Mouse (Mus musculus) embryo, embryonic 10 days (tissue): ENCODE data around the gene Frem3.

Source experiments
- DNase-seq: peaks from one replicate; pipeline ENCODE4 v3.0.0-alpha.2; 2015; ENCODE audit warnings: low spot score

Gene Frem3

DNA sequence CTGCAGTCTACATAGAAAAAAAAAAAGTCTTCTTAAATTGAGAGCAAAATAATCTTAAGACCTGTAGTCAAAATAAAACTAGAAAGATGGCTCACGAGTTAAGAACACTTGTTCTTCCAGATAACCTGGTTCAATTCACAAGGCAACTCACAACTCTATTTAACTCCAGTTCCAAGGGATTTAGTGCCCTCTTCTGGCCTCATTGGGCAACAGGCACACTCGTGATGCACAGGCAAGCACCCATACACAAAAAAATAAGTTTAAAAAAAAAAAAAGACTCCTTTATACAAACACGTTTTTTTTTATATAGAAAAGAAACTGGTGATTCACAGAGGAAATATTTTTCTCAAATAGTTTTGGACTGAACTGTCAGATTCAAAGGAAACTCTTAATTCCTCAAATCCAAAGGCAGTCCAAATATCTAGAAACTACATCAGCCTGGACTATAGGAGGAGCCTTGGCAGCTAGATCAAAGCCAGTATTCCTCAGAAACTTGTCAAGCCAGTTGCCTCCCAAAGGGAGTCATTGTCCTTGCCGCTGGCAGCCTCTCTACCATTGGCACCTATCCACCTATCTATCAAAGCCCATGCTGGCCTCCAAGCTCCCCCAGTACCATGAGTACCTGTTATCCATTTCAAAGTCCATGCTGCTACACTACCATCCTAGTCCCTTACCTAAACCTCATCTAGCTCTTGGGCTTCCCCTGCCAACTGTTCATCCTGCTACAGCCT lies 100.0 kb downstream of the Frem3 start:
- DNase-seq, result peak; percentile 50

DNA sequence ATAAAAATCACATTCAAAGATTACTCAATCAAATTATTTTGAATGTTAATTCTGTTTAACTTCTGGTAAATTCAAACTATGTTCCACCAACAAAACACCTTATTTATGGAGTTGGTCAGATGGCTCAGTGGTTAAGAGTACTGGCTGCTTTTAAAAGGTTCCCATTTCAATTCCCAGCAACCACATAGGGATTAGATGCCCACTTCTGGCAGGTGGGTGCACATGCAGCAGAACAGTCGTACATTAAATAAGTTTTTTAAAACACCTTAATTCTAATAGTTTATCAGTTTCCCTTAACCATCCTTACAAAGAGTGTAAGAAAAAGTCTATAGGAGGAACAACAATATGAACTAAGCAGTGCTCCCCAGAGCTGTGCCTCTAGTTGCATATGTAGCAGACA lies 103.6 kb downstream of the Frem3 start:
- no peak for DNase-seq

DNA sequence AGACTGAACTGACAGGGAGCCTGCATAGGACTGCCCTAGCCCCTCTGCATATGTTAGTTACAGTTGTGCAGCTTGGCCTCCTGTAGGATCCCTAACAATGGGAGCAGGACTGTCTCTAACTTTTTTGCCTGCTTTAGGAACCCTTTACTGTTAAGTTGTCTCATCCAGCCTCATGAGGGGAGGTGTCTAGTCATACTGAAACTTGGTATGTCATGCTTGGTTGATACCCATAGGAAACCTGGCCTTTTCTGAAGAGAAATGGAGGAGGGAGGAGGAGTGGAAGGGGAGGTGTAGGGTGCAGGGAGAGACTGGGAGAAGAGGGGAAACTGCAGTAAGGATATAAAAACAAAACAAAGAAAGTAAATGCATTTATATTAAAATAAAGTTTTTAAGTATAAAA lies 121.4 kb downstream of the Frem3 start:
- DNase-seq, result no peak

DNA sequence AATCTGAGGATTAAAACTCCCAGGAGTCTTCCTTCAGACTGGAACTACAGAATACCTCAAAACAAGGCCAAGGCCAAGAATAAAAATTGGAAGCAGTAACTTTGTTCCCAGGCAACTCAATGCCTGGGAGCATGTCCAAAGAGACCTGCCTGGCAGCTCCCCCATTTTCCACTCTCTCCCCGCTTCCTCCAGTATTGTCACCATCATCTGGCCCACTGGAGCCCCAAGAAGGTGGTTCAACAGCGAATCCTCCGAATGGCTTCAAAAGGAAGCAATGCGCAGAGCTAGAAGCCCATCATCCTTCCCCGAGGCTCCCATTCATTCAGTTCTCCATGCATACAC lies 127.1 kb downstream of the Frem3 start:
- no peak for DNase-seq

DNA sequence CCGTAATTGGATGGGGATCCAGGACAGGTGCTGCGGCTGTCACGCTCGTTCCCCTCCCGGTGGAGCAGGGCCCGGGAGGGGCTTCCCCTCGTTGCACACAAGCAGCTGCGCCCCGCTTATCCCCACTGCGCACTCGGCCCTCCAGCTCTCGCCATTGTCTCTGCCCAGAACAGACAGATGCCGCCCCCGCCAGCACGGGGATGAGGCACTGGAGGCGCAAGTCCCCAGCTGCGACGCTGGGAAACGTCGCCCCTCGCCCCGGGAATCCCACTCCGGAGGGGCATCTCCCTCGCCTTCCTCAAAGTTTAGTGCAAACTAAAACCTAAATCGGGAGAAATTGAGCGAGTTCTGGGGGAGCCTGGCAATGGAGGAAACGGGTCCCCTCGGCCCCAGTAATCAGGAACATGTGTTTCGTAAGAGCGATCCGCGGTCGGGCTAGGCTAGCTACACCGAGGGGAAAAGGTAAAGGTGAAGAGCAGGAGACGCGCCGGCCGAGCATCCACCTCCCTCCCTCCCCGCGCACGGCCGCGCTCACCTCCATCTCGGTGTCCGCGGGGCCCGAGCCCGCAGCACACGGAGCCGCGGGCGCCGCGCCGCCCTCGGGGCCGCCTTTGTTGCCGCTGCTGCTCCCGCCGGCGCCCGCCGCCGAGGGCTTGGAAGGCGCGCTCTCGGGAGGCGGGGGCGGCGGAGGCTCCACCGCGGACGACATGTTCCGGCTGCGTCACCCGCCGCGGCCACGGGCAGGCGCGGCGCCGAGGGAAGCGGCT lies 127.7 kb downstream of the Frem3 start:
- DNase-seq, result peak; percentile 61

DNA sequence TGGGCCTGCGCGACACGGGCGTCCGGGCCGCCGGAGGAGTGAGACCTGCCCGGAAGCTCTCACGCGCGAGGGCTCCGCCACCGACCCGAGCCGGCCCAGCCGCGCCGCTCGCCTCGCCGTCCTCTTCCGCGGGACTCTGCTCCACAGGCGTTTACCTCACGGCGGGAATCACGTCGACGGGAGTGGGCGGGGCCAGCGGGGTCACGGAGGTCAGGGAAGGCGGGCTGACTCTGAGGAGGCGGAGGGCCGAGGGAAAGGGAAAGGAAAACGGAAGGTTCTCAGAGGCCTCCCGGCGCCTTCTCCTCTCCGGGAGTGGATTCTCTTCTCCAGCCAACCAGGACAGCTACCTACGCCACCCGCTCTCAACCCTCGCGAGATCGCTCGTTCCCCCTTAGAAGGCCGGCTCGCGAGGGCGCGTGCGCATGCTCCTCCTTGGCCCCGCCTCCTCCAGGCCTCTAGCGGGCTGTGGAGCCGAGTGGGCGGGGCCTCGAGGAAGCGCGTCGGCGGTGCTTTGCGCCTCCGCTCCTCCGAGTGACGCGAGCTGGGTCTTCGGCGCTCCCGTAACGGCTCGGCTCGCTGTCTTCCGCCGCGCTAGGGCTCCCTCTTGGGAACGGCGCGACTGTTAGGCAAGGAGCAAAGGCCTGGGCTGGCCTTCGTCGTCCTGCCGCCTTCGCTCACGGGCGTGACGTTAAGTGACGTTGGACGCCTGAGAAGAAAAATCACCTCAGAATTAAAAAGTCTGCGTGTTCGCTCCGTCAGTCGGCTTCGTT lies 128.5 kb downstream of the Frem3 start, which contains the start of gene Smarca5:
Gene Smarca5 (minus strand): TSS at position 343 of the 770 bp plus-strand sequence.
- DNase-seq, result peak; percentile 94

DNA sequence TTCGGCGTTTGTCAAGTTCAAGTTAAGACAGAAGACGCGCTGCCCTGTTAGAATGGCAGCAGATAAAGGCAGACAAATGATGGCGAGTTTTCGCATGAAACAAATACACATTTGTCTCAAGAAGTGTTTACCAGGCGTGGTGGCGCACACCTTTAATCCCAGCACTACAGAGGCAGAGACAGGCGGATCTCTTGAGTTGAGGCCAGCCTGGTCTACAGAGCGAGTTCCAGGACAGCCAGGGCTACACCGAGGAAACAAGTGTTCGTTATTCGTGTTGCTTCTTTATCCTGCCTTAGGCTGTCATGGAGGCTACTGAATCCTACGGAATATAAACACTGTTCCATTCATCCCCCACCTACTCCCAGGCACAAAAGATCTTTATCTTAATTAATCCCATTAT lies 129.1 kb downstream of the Frem3 start:
- DNase-seq, result no peak
